Mouse (Mus musculus) frontal cortex, postnatal 25 days (tissue): ENCODE results near the gene Nars2.
"Not testable (repeated sequence)": the region's sequence is repeated elsewhere in the genome, so short reads cannot be mapped to it uniquely, and the experiment has no call there.

Experiments used
- DNase-seq, 2 experiments: peaks; one replicate each; pipeline ENCODE4 v3.0.0; 2022; ENCODE audit warnings: low spot score in 2 of 2

Gene Nars2

GRCm38 (mm10) chr7:96951281-96952051 lies at the start of gene Nars2:
Gene Nars2 (plus strand): TSS chr7:96951505.
- DNase-seq, result peak; percentile 69 to 83

DNA sequence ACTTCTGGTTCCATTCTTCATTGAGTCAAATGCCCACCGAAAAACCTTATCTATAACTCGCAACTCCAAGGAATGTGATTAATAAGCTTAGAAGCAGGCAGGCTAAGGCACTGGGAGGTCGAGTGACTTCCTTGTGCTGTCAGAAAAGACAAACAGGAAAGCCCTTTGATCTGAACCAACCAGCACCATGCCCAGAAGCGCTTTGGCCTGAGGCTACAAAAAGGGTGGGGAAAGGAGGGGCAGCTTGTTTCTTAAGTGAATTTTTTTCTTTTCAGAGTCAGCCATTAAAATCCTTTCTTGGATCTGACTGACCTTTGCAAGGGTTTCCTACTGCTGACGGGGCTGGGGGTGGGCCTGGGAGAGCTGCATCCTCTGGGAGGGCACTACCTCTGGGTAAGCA lies 49.1 kb upstream of the Nars2 start:
- DNase-seq, result no peak

DNA sequence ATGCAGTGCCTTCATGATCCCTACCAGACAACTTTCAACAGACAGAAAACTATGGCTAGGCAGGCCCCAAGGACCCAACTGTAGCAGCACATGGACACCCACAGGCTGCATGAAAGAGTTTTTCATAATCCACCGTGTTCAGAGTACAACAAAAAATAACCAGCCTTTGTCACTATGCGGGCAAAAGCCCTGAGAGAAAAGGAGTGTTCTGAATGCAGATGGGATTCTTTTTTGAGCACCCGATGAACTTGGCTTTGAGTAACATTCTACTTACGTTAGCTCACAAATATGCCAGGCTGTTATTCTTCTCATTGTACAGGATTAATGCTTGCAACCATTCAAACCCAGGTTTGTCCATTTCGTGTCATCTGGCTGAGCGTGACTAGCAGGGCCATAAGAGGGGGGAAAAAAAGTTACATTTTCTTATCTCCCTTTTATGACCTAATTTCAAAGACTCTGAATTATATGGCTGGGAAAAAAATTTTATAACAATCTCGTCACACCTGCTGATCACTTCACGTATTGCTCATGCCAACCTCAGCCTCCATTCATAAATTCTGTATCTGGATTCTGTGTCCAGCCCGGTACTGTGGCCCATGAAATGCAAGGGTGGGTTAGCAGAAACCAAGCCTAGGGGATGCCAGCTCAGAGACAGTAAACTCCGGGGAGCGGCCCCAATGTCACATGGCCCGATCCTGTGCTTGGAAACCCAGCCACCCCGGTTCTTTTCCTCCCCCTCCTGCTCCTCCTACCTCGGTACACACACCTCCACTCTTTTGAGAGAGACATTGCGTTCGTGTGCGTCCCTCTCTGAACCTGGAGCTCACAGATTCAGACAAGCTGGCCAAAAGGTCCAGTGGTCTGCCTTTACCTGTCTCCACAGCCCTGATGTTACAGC lies 48.0 kb upstream of the Nars2 start:
- no peak for DNase-seq

DNA sequence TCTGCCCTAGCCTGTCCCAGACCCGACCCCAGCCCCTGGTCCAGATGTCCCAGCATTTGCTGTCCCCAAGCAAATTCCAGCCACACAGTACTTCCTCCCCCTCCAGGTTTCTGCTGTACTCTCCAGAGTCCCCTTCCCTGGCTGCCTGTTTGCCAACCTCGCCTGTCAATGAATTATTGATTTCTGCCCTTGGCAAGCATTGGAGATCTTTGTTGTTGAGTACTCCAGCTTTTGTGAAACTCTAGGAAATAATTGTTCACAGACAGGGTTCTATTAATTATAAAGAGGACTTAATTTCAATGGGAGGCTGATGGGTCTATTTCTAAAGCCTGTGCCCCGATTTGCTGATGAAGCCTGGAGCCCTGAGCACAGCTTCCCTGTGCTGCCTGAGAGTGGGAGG lies 46.9 kb upstream of the Nars2 start:
- no peak for DNase-seq

- DNase-seq, result no peak
Measured at GRCm38 (mm10) chr7:96904936-96905335, 46.4 kb upstream of the Nars2 start.

DNA sequence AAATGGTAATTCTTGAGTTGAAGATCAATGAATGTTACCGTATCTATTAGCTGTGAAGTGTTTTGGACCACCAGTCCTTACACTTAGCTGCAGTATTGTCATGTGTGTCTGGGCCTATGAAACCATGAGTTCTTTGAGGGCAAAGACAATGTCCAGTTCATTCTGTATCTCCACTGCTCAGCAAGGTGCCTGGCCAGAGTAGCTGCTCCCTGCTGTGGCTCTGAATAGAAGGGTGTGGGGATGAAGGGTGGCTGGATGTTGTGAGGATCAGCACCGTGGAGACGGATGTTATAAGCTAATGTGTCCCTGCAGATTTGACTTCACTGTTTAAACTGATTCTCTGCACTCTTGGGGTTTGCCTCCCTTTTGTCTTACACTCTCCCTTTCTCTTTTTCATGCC lies 45.9 kb upstream of the Nars2 start:
- DNase-seq, result no peak

DNA sequence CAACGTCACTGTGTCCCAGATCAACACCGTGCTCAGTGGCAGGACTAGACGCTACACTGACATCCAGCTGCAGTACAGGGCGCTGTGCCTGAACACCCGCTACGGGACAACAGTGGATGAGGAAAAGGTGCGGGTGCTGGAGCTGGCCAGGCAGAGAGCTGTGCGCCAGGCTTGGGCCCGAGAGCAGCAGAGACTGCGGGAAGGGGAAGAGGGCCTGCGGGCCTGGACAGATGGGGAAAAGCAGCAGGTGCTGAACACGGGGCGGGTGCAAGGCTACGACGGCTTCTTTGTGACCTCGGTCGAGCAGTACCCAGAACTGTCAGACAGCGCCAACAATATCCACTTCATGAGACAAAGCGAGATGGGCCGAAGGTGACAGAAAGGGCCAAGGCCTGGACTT lies 45.1 kb upstream of the Nars2 start:
- no peak for DNase-seq

- no peak for DNase-seq
Measured at GRCm38 (mm10) chr7:96907971-96908680, 43.2 kb upstream of the Nars2 start.

GRCm38 (mm10) chr7:96909856-96910255 lies 41.4 kb upstream of the Nars2 start:
- no peak for DNase-seq

GRCm38 (mm10) chr7:96910310-96910960 lies 40.9 kb upstream of the Nars2 start:
- no peak for DNase-seq

DNA sequence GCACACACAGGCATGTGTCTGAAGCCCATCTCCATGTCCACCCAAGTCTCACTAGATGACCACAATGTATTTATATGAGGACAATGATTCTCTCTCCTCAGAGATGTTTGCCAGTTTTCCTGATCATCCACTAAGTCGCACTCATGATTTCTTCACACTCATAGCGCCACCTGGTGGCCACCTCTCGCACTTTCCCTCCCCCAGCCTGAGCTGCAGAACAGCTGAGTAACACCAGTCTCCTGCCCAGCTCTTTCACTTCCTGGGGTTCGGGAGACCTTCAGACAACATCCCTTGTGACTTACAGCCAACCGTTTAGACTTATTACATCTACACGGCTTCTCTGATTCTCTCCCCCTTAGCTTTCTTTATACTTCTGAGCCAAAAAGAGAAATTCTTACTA lies 37.3 kb upstream of the Nars2 start:
- DNase-seq, result peak; percentile 79 to 82

DNA sequence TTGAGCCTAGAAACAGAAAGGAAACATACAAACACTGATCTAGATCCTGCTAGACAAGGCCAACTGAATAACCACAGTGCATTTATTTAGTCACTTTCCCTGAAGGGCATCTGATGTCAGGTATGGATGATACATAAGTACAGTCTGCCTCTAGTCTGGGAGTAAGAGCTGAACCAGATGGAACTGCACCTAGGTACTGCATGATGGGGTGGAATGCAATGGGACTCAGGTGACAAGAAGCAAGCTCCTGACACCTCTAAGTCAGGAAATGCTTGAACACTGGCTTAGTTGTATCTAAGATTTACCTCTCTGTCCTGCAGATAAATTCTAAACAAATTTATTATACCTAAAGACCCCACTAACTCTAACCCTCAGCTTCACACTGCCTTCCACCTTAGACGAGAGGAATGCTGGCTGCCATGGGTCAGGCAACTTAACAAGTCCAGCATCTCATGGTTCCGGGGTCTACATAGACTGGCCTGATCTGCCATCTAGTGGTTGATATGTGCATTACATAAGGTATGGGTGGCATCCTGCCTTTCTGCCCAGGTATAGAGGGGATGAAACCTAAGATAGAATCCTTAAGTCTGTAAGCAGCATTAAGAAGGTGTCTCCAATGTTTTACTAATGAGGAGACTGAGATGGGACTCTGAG lies 35.7 kb upstream of the Nars2 start:
- DNase-seq, result peak in 1 of 2 experiments; percentile 42

DNA sequence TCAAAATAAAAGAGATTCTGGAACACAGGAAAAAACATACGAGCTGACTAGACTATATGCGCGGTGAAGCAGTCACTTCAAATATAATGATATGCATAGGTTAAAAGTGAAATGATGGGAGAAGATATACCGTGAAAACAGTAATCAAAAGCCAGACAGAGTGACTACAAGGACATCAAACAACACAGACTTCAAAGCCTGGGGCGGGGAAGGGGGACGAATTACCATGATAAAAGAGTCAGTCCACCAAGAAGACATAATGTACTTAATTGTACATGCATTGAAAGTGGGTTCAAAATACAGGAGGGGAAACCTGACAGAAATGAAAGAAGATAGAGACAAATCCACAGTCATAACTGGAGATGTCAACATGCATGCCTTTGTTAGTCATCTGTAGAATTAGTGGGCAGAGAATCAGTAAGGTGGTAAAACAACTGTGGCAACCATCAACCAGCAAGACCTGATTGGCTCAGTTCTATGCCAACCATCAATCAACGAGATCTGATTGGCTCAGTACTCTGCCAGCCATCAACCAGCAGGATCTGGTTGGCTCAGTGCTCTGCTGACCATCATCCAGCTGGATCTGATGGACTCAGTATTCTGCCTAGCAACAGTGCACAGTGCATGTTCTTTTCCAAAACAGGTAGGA lies 30.7 kb upstream of the Nars2 start:
- DNase-seq, result no peak

DNA sequence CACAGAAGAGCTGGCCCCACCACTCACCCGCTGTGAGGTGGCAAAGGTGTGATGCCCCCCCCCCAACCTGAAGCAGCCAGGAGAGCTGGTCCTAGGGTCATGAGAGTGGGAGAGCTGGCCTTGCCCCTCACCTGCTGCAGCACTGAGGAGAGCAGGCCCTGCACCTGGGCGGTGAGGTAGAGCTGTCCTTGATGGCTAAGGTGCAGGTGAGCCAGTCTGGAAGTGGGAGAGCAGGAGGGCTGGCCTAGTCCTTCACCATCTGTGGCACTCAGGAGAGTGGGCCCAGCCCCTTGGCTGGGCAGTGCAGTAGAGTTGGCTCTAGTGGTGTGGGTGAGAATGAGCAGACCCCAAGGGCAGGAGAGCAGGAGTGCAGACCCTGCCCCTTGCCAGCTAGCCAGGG lies 28.4 kb upstream of the Nars2 start:
- DNase-seq, result no peak

- DNase-seq, result no peak
Measured at GRCm38 (mm10) chr7:96943715-96944377, 7.5 kb upstream of the Nars2 start.

DNA sequence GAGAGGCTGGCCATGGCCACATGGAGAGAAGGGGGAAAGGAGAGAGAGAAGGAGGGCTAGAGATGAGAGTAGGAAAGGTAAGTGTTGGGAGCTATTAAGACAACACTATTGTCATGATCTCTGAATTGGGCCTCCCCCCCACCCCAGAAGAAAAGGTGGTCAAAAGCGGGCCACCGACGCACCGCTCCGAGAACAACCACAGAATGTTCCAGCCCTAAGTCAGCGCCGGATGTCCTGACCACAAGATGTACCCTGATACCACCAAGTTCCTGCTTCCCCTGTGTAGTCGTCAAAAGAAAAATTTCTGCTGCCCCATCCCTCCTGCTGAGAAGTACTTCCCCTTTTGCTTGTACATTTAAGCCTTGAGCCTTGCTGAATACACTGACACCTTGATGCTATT lies 4.8 kb upstream of the Nars2 start:
- DNase-seq, result not testable (repeated sequence)

GRCm38 (mm10) chr7:96952094-96952493 lies 789 bp downstream of the Nars2 start:
- no peak for DNase-seq

DNA sequence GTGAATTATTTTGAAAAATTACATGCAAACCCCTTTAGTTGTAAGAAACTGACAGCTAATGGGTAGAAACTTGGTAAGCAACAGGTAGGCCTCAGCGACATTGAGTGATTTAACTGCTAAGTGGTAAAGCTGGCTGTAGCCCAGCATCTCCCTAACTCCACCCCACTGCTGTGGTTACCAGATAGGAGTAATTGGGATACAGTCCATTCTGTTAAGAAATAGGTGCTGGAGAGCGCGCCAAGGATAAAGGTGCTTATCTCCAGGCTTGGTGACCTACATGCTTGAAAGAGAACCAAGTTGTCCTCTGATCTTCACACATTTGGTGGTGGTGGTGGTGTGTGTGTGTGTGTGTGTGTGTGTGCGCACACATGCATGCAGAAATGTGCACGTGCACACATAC lies 7.9 kb downstream of the Nars2 start:
- DNase-seq, result no peak

GRCm38 (mm10) chr7:96967188-96967587 lies 15.9 kb downstream of the Nars2 start:
- no peak for DNase-seq

- no peak for DNase-seq
Measured at GRCm38 (mm10) chr7:96970359-96970758, 19.1 kb downstream of the Nars2 start.
